Mouse (Mus musculus) MEL (cell line): ENCODE measurements around the gene Emp2. TPM values are rescaled to one million over a fixed set of nuclear protein-coding genes. Genes with fewer than 3 reads are reported as not detected.

Experiments used
- DNase-seq: peaks from one replicate; pipeline ENCODE4 v3.0.0; 2011; ENCODE audit warnings: low read depth, low spot score
- H3K27ac ChIP-seq: 2 replicates; pipeline ENCODE4 v1.5.1; 2012; ENCODE audit warnings: low read depth, mild to moderate bottlenecking, control low read depth, low read length, moderate library complexity; ENCODE audit not compliant: control insufficient read depth
- H3K27me3 ChIP-seq, 2 experiments: fragments of 150-350 bp in 1 of 2; sonication (generic) in 1 of 2; 2 replicates each; pipeline ENCODE4 v1.6.1; 2012; ENCODE audit warnings: low read length in 2 of 2, mild to moderate bottlenecking in 2 of 2, improper control_type of control experiment in 1 of 2, moderate library complexity in 1 of 2; ENCODE audit not compliant: insufficient read depth in 2 of 2, control insufficient read depth in 1 of 2
- H3K36me3 ChIP-seq, 2 experiments: 2 replicates each; pipeline ENCODE4 v1.6.1; 2012 to 2014; ENCODE audit warnings: low read length in 2 of 2, improper control_type of control experiment in 1 of 2, inconsistent platforms in 1 of 2, mild to moderate bottlenecking in 1 of 2; ENCODE audit not compliant: insufficient read depth in 2 of 2, control insufficient read depth in 1 of 2
- H3K4me1 ChIP-seq, 2 experiments: fragments of 150-350 bp in 1 of 2; sonication (generic) in 1 of 2; 2 replicates each; pipeline ENCODE4 v1.6.1; 2012; ENCODE audit warnings: low read length in 2 of 2, improper control_type of control experiment in 1 of 2, mild to moderate bottlenecking in 1 of 2; ENCODE audit not compliant: insufficient read depth in 2 of 2, control insufficient read depth in 1 of 2
- H3K4me3 ChIP-seq, 2 experiments: fragments of 150-350 bp in 1 of 2; sonication (generic) in 1 of 2; 2 replicates each; pipeline ENCODE4 v1.5.1; 2012; ENCODE audit warnings: low read depth in 2 of 2, low read length in 2 of 2, mild to moderate bottlenecking in 2 of 2, moderate library complexity in 2 of 2, control low read depth in 1 of 2, improper control_type of control experiment in 1 of 2; ENCODE audit not compliant: control insufficient read depth in 1 of 2, insufficient read depth in 1 of 2
- H3K79me2 ChIP-seq: 2 replicates; pipeline ENCODE4 v1.6.1; 2012; ENCODE audit warnings: mild to moderate bottlenecking, low read length, moderate library complexity; ENCODE audit not compliant: control insufficient read depth, poor library complexity, insufficient read depth
- H3K9ac ChIP-seq: 2 replicates; pipeline ENCODE4 v1.6.1; 2012; ENCODE audit warnings: low read depth, mild to moderate bottlenecking, control low read depth, low read length, moderate library complexity; ENCODE audit not compliant: control insufficient read depth, poor library complexity, severe bottlenecking
- H3K9me3 ChIP-seq: fragments of 150-350 bp; sonication (generic); replicated peaks from 2 replicates; pipeline ENCODE4 v1.6.1; 2012; ENCODE audit warnings: mild to moderate bottlenecking, low read length, improper control_type of control experiment, moderate library complexity; ENCODE audit not compliant: insufficient read depth
- BHLHE40 ChIP-seq: IDR thresholded peaks from 2 replicates; pipeline ENCODE4 v1.6.1; 2012; ENCODE audit warnings: low read depth, mild to moderate bottlenecking, inconsistent platforms, low read length, improper control_type of control experiment, borderline replicate concordance
- E2F4 ChIP-seq: IDR thresholded peaks from 2 replicates; pipeline ENCODE4 v1.6.1; 2011; ENCODE audit warnings: low read depth, low read length, improper control_type of control experiment, borderline replicate concordance
- EP300 ChIP-seq, 2 experiments: IDR thresholded peaks; 2 replicates each; pipeline ENCODE4 v1.6.1; 2011; ENCODE audit warnings: improper control_type of control experiment in 2 of 2, low read length in 2 of 2, low read depth in 1 of 2, mild to moderate bottlenecking in 1 of 2
- GABPA ChIP-seq: IDR thresholded peaks from 2 replicates; pipeline ENCODE4 v1.6.1; 2012; ENCODE audit warnings: low read depth, mild to moderate bottlenecking, inconsistent platforms, low read length, improper control_type of control experiment, moderate library complexity
- GATA1 ChIP-seq: IDR thresholded peaks from 2 replicates; pipeline ENCODE4 v1.6.1; 2011; ENCODE audit warnings: low read depth, low read length, improper control_type of control experiment
- HCFC1 ChIP-seq: IDR thresholded peaks from 2 replicates; pipeline ENCODE4 v1.6.1; 2012; ENCODE audit warnings: low read depth, mild to moderate bottlenecking, inconsistent platforms, low read length, improper control_type of control experiment, moderate library complexity
- JUND ChIP-seq: IDR thresholded peaks from 2 replicates; pipeline ENCODE4 v1.6.1; 2011; ENCODE audit warnings: low read depth, mild to moderate bottlenecking, improper control_type of control experiment, low read length
- MAFK ChIP-seq: IDR thresholded peaks from 2 replicates; pipeline ENCODE4 v1.6.1; 2011; ENCODE audit warnings: low read depth, mild to moderate bottlenecking, low read length, improper control_type of control experiment, borderline replicate concordance
- MYB ChIP-seq: IDR thresholded peaks from 2 replicates; pipeline ENCODE4 v1.6.1; 2011; ENCODE audit warnings: mild to moderate bottlenecking, low read depth, low read length, improper control_type of control experiment
- NELFE ChIP-seq: IDR thresholded peaks from 2 replicates; pipeline ENCODE4 v1.6.1; 2011; ENCODE audit warnings: low read depth, low read length, improper control_type of control experiment
- POLR2AphosphoS5 ChIP-seq: IDR thresholded peaks from 2 replicates; pipeline ENCODE4 v1.6.1; 2012; ENCODE audit warnings: low read depth, borderline replicate concordance, mild to moderate bottlenecking, inconsistent platforms, low read length, moderate library complexity, mixed read lengths
- RAD21 ChIP-seq: IDR thresholded peaks from 2 replicates; pipeline ENCODE4 v1.6.1; 2011; ENCODE audit warnings: mild to moderate bottlenecking, low read depth, low read length, improper control_type of control experiment
- SMC3 ChIP-seq: IDR thresholded peaks from 2 replicates; pipeline ENCODE4 v1.6.1; 2011; ENCODE audit warnings: low read depth, low read length, improper control_type of control experiment
- TBP ChIP-seq: IDR thresholded peaks from 2 replicates; pipeline ENCODE4 v1.8.0; 2011; ENCODE audit warnings: low read depth, low read length, improper control_type of control experiment
- TCF12 ChIP-seq: IDR thresholded peaks from 2 replicates; pipeline ENCODE4 v1.6.1; 2014; ENCODE audit warnings: low read depth, mild to moderate bottlenecking, inconsistent platforms, low read length, improper control_type of control experiment, moderate library complexity
- UBTF ChIP-seq: IDR thresholded peaks from 2 replicates; pipeline ENCODE4 v1.6.1; 2012; ENCODE audit warnings: low read depth, mild to moderate bottlenecking, inconsistent platforms, low read length, improper control_type of control experiment, moderate library complexity, borderline replicate concordance; ENCODE audit not compliant: insufficient read depth
- USF2 ChIP-seq, 2 experiments: IDR thresholded peaks; 2 replicates each; pipeline ENCODE4 v1.6.1; 2011 to 2012; ENCODE audit warnings: improper control_type of control experiment in 2 of 2, low read length in 2 of 2, borderline replicate concordance in 1 of 2, inconsistent platforms in 1 of 2, low read depth in 1 of 2, mild to moderate bottlenecking in 1 of 2; ENCODE audit not compliant: insufficient read depth in 1 of 2
- ZKSCAN1 ChIP-seq: IDR thresholded peaks from 2 replicates; pipeline ENCODE4 v1.6.1; 2012; ENCODE audit warnings: low read depth, mild to moderate bottlenecking, inconsistent platforms, low read length, improper control_type of control experiment, moderate library complexity
- ZNF384 ChIP-seq: IDR thresholded peaks from 2 replicates; pipeline ENCODE4 v1.6.1; 2012; ENCODE audit warnings: low read depth, mild to moderate bottlenecking, inconsistent platforms, low read length, improper control_type of control experiment
- polyA plus RNA-seq, 2 experiments: library from polyadenylated mRNA; stranded (reverse) in 1 of 2; unstranded in 1 of 2; fragments of >175 nt in 1 of 2; fragments of >200 nt in 1 of 2; gene quantifications; 2 replicates each; pipeline versions ENCODE4 v1.2.1 to v1.2.4; 2012; ENCODE audit warnings: low replicate concordance in 2 of 2, low read depth in 1 of 2; ENCODE audit not compliant: insufficient read length in 2 of 2, insufficient read depth in 1 of 2, missing spikeins in 1 of 2
- total RNA-seq: library from RNA; depleted of rRNA; stranded (reverse); fragments of 300-350 nt; gene quantifications from 2 replicates; pipeline ENCODE4 v1.2.3, GENCODE M21; 2012

Gene Emp2
- total and polyA plus RNA-seq, 3 experiments, result not detected

DNA sequence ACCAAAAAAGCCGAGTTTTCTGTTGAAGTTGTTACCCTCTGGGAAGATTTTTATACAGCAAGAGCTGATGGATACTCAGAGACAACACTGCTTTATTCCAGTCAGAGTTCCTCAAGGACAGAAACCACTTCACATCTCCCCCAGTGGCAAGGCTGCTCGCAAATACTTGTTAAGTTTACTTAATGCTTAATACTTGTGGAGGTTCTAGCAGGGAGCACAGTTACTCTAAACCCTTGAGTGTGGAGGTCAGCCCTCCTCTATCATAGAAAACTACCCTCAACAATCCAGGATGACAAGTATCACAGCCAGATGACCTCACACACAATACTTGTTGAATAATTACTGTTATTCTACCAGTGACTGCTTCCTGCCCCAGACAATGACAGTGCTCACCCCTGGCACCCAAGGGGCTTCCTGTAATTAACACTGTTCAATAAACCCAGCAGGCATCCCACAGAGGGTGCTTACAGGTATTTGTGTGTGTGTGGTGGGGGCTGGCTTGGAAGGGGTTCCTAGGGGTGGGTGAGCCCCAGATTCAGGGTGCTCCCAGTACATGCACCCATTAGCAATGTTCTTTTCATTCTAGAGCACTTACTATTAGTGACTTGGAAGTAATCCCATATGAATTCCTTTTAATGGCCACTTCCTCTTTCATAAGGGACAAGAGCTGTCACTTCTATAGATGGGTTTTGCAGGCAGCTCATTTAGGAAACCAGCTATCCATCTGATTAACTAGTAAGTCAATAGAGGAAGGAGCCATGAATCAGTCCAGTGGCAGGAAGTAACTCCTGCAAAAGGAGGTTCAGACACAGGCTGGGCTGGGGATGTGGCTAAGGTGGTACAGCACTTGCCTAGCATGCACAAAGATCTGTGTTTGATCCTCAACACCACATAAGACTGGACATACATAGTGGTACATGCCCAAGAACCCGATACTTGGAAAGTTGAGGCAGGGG is 13.3 kb downstream of the Emp2 start:
- H3K4me3 ChIP-seq, result no peak overlapping the region
- DNase-seq, result peak; percentile 12
- no peaks in the 10 kb centered on the region for H3K36me3 ChIP-seq
- no peak overlapping the region for H3K9ac ChIP-seq
- no peaks in the 10 kb centered on the region for H3K9me3 ChIP-seq
- H3K27me3 ChIP-seq, result no peaks in the 10 kb centered on the region
- no peaks in the 10 kb centered on the region for H3K79me2 ChIP-seq
- H3K4me1 ChIP-seq, result no peaks in the 10 kb centered on the region; a peak in 1 of 4 replicates
- TF ChIP-seq GATA1, result no peak
- TF ChIP-seq RAD21, result no peak
- TF ChIP-seq GABPA, result no peak
- TF ChIP-seq NELFE, result no peak
- no peak for TF ChIP-seq HCFC1
- H3K27ac ChIP-seq, result no peak overlapping the region

DNA sequence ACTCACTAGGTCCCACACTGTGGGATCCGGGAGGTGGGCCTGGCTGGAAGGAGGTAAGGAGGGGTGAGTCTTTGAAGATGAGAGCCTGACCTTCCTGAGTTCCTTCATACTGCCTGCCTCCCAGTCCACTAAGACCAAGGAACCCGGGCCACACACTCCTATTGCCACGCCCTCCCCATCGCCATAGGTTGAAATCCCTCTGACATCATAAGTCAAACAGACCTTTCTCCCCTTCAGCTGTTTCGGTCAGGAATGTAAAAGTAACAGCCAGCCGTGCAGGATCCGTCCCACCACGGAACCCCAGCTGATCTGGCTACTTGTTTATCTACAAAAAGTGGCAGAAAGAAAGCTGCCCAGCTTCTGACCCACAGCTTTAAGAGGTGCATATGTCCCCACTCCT is 14.1 kb downstream of the Emp2 start:
- peak overlapping the region in 1 of 2 experiments; percentile 35; a peak in 1 of 4 replicates for H3K4me3 ChIP-seq
- no peaks in the 10 kb centered on the region for H3K36me3 ChIP-seq
- DNase-seq, result no peak
- H3K4me1 ChIP-seq, result no peaks in the 10 kb centered on the region; a peak in 1 of 4 replicates
- TF ChIP-seq POLR2AphosphoS5 (no peak), MYB (no peak), EP300 (IDR thresholded peaks at IDR 0.05; ENCODE audit: low read depth in 1 of 2, low read length in 2 of 2) (no peak), ZNF384 (no peak), MAFK (no peak), HCFC1 (no peak), ZKSCAN1 (no peak), GABPA (no peak), TCF12 (no peak), BHLHE40 (no peak), NELFE (no peak), E2F4 (no peak), JUND (no peak), UBTF (no peak), TBP (no peak), SMC3 (no peak), USF2 (IDR thresholded peaks at IDR 0.05; ENCODE audit: borderline replicate concordance in 1 of 2, insufficient read depth in 1 of 2, low read depth in 1 of 2, low read length in 2 of 2) (no peak)
- no peaks in the 10 kb centered on the region for H3K9me3 ChIP-seq
- no peaks in the 10 kb centered on the region for H3K79me2 ChIP-seq
- H3K27me3 ChIP-seq, result no peaks in the 10 kb centered on the region
- H3K27ac ChIP-seq, result no peak overlapping the region
- no peak overlapping the region for H3K9ac ChIP-seq
